Comparison of ENCODE assay signal across 9 mouse cellular contexts in the genomic region with DNA sequence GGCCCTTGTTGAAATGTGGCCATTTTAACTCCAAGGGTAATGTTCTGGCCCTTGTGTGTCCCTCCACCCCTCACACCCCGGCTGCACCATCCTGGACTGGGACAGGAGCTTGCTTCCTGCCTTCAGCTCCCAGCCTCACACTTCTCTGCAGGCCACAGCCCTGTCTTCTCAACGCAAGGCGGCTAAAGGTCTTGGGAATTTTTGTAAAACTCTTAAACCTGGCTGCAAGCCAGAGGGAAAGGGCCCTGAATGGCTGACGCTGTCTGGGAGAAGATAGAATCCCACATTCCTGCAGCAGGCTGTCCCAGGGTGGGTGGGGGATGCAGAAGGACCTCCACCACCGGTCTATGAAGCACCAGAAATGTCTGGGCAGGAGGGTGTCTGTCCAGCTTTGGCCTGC.
DNase-seq lines count a peak whose midpoint lies in the region; ATAC-seq lines count a peak whose summit lies in the region.
"Had no signal": no experiment of that assay in that cellular context is flagged by ENCODE, and none has a peak within 500 bp of the region (broad histone marks: within the 10 kb centered on the region; RNA-seq: fewer than 3 reads in every experiment).

No protein-coding gene starts in this region.

- peaks cover 10% of the 10 kb centered on the region for H3K4me1 ChIP-seq in brown adipose tissue, adult 24 weeks (ENCODE audit: control insufficient read depth, insufficient read depth, insufficient read length, low read length)
- H3K4me1 ChIP-seq in limb, embryonic 15.5 days = peaks cover 73% of the 10 kb centered on the region

- no peak overlapping the region for H3K4me2 ChIP-seq in limb, embryonic 15.5 days

- WGBS in limb, embryonic 15.5 days = 14% methylated on average over 5 of the region's 5 CpGs

- intact Hi-C loops in heart, postnatal 10 days (cut with DNase I) = loop anchor here (5.0 kb wide), 1 partner anchor 160 kb away; a partner anchor contains a TSS

- no peak overlapping the region for H3K9ac ChIP-seq in limb, embryonic 15.5 days

- no peaks in the 10 kb centered on the region for H3K9me3 ChIP-seq in limb, embryonic 15.5 days

- H3K27me3 ChIP-seq in limb, embryonic 15.5 days = no peaks in the 10 kb centered on the region

- no peak for ATAC-seq in limb, embryonic 15.5 days (ENCODE audit: insufficient number of reproducible peaks, low FRiP score, low TSS enrichment, low read depth)

- H3K27ac ChIP-seq in brown adipose tissue, adult 24 weeks (replicated peaks; ENCODE audit: low read depth, low read length) = peak overlapping the region; percentile 45; the same call in 1 of the 2 replicates
- peak overlapping the region; percentile 57 for H3K27ac ChIP-seq in limb, embryonic 15.5 days

- H3K36me3 ChIP-seq in limb, embryonic 15.5 days = no peaks in the 10 kb centered on the region

- no peak overlapping the region for H3K4me3 ChIP-seq in brown adipose tissue, adult 24 weeks (ENCODE audit: insufficient read depth, low read depth, low read length)
- H3K4me3 ChIP-seq in limb, embryonic 15.5 days = no peak overlapping the region
- H3K4me3 ChIP-seq: myocyte had no signal

- peak; percentile 46 for DNase-seq in NIH3T3 (ENCODE audit: low read depth)
- DNase-seq in heart, postnatal 10 days = peak; percentile 64 to 65
- no peak for DNase-seq in spleen, adult 12 weeks (ENCODE audit: low spot score)
- DNase-seq in layer of hippocampus, adult 9-11 months = no peak
- DNase-seq in thymus, postnatal 36 days = no peak
- DNase-seq: thymus, postnatal 14 days had no signal

Comparison
In these comparisons a context has a peak if more than half of its experiments do, and no peak if none do; other contexts are left out.
1. DNase-seq: peak in NIH3T3 (single experiment) and heart, postnatal 10 days (2 of 2); none in spleen, adult 12 weeks (single experiment), layer of hippocampus, adult 9-11 months (single experiment) and thymus, postnatal 36 days (0 of 2).